Mouse (Mus musculus) olfactory bulb, adult 2 months (tissue): ENCODE results near the gene Ccnq.

Experiments used
- CTCF ChIP-seq: fragments of 200-500 bp; IDR thresholded peaks from 2 replicates; pipeline ENCODE4 v1.5.1; 2012; ENCODE audit warnings: low read depth, mild to moderate bottlenecking, low read length, moderate library complexity; ENCODE audit not compliant: insufficient read depth
- POLR2A ChIP-seq: fragments of 200-500 bp; IDR thresholded peaks from 2 replicates; pipeline ENCODE4 v1.6.1; 2012; ENCODE audit warnings: mild to moderate bottlenecking, low read depth, low read length, moderate library complexity; ENCODE audit not compliant: insufficient read depth

DNA sequence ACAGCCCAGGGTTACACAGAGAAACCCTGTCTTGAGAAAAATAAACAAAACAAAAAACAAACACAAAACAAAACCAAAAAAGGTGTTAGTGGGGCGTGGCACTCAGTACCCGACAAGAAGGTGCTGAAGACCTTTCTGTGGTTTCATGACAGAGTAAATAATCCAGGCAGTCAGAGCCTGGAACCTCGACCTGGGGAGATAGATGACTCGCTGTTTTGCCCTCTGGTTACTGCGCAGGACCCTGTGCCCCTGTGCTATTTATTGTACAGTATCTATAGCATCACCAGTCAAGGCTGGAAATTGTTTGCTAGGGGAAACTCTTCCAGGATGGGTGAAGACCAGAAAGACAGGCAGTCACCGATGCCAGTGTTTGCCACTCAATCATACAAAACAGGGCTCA, 18.9 kb upstream of the Ccnq start:
- no peak for TF ChIP-seq POLR2A
- TF ChIP-seq CTCF: no peak
